Mouse (Mus musculus): Measurements from ENCODE around the gene Mrpl36. TPM values are rescaled to one million over a fixed set of nuclear protein-coding genes. Genes with fewer than 3 reads are reported as not detected.
A peak's percentile ranks its signal among the peaks of the same experiment; 100 is the strongest.

Mrpl36 gene
- polyA plus RNA-seq, 1 experiment from 2014 or later = 110 TPM

DNA sequence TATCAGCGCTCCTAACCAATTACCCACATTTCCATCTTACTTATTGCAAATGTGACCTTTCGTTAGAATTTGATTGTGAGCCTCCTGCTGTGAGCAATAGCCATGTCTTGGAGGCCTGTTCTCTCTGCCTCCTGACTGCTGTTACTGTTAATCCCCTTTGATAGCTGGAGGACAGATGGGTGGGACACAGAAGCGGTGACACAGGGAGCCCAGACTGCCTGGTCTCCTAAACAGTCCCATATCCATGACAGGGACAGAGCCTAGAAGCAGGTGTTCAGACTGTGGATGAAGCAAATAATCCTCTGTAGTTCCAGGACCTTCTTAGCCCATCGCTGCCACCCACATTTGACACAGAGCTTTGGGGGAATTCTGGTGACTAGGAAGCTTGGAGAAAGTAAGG, 21.9 kb upstream of the Mrpl36 start:
- Histone ChIP-seq H3K4me2 (no peak overlapping the region), H3K4me1 (replicated peaks) (peaks cover 10% of the 10 kb centered on the region; the same call in 1 of the 2 replicates), H3K27me3 (peaks cover 21% of the 10 kb centered on the region; the same call in 1 of the 2 replicates), H3K9me3 (no peaks in the 10 kb centered on the region), H3K36me3 (no peaks in the 10 kb centered on the region), H3K27ac (no peak overlapping the region), H3K9ac (replicated peaks) (no peak overlapping the region), H3K4me3 (replicated peaks) (no peak overlapping the region)
- no peak for ATAC-seq (ENCODE audit: insufficient number of reproducible peaks, insufficient read depth, low FRiP score, low TSS enrichment, low read depth)
- WGBS = 50% methylated on average over 4 of the region's 4 CpGs

DNA sequence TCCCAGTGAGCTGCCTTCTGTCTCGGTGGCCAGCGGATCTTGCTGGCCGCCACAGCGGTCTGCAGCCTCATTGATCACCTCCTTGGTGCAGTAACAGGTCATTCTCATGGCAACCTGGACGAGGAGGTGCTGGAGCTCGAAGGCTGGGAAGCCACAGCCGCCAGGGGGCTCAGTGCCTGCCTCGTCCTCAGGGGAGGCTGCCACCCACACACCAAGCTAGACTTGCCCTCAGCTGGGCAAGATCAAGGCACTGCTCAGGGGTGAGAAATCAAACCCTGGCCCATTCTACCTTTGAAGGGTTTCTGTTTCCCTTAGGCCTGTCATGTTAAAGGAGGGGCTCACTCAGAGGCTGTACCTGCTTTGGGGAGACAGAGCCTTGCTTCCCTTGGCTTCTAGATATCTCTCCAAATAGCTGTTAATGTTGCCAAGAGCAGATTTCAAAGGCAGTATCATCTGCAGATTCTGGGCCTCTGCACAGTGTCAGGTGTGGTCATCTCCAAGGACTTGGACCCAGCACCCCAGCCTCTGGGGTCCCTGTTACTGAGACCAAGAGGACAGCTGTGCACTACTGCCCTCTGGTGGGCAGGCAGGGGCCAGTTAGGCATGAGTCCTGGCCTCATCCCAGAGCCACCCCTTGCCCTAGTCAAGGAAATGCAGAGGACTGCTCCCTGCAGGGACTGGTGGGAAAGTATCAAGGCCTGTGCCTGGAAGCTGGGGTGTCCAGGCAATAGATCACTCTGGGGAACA, 18.0 kb upstream of the Mrpl36 start:
- peaks cover 10% of the 10 kb centered on the region; the same call in 1 of the 2 replicates for H3K4me1 ChIP-seq (replicated peaks)
- 27% methylated on average over 8 of the region's 8 CpGs for WGBS
- H3K4me2 ChIP-seq = no peak overlapping the region

DNA sequence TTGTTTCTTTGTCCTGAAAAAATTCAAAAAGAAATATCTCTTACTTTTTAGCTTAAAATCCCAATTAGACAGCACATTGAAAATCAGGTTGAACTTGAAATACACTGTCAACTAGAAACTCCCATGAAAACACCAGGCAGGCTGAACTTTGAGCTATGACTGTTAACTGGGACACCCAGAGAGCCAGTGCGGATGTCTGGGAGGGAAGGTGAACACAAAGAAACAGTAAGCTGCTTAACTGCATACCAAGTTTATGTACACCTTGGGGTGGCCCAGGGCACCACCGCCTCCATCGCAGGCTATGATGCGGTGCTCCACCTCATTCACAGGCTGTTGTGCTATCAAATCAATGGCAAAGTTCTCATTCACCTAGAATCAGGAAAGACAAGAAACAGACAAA, 8.3 kb upstream of the Mrpl36 start:
- Histone ChIP-seq H3K9me3 (peaks cover 9% of the 10 kb centered on the region), H3K4me3 (replicated peaks) (no peak overlapping the region), H3K27me3 (no peaks in the 10 kb centered on the region), H3K4me1 (replicated peaks) (no peaks in the 10 kb centered on the region), H3K9ac (replicated peaks) (no peak overlapping the region), H3K27ac (no peak overlapping the region), H3K36me3 (peaks cover 93% of the 10 kb centered on the region), H3K4me2 (no peak overlapping the region)
- no peak for ATAC-seq (ENCODE audit: insufficient number of reproducible peaks, insufficient read depth, low FRiP score, low TSS enrichment, low read depth)
- over 99% methylated on average over 4 of the region's 4 CpGs for WGBS

More for the DNA sequence above, 18.0 kb upstream of the Mrpl36 start:
- H3K9me3 ChIP-seq = no peaks in the 10 kb centered on the region
- no peak overlapping the region for H3K9ac ChIP-seq (replicated peaks)
- no peak overlapping the region for H3K4me3 ChIP-seq (replicated peaks)
- ATAC-seq (ENCODE audit: insufficient number of reproducible peaks, insufficient read depth, low FRiP score, low TSS enrichment, low read depth) = no peak
- H3K27me3 ChIP-seq = peaks cover 21% of the 10 kb centered on the region; the same call in 1 of the 2 replicates
- H3K36me3 ChIP-seq = no peaks in the 10 kb centered on the region
- H3K27ac ChIP-seq = no peak overlapping the region

DNA sequence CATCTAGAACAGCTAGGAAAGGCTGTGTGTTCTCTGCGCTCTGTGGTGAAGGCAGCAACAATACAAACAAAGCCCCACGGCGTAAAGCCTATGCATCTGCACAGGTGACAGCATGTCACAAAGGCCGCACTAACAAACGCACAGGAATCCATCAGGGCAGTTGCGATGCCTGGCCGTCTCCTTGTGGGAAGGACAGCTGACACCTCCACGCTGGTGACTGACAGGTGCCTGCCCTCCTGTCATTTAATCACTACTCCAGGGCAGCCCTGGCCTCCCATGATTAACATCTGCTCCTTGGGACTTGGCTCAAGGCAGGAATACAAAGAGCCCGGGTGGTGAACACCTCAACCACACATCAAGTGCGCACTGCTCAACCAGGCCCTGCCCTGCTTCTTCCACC, 5.7 kb upstream of the Mrpl36 start:
- peaks cover under 1% of the 10 kb centered on the region; the same call in 1 of the 2 replicates for H3K9me3 ChIP-seq
- peaks cover 89% of the 10 kb centered on the region for H3K36me3 ChIP-seq
- peaks cover 3% of the 10 kb centered on the region; the same call in 1 of the 2 replicates for H3K4me1 ChIP-seq (replicated peaks)
- H3K4me2 ChIP-seq = no peak overlapping the region
- no peak overlapping the region for H3K27ac ChIP-seq
- WGBS = 91% methylated on average over 10 of the region's 10 CpGs
- no peak for ATAC-seq (ENCODE audit: insufficient number of reproducible peaks, insufficient read depth, low FRiP score, low TSS enrichment, low read depth)
- no peak overlapping the region for H3K9ac ChIP-seq (replicated peaks)
- no peak overlapping the region for H3K4me3 ChIP-seq (replicated peaks)
- no peaks in the 10 kb centered on the region for H3K27me3 ChIP-seq

DNA sequence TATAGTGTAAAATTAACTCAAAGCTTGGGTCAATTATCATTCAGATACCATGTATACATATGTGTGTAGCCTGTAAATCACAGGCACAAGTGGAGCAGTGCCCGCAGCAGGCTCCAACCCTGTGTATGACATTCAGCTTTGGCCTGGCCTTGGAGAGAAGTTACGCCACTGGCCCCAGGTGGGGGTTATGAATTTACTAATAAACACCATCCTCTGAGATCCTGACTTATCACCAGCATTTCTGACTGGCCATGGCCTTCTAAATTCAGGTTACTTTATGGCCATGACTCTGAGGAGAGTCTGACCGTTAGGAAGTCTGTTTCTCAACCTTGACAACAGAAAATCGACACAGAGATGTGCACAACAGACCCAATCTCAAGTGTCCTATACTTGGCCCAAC, 4.9 kb upstream of the Mrpl36 start:
- Histone ChIP-seq H3K36me3 (peaks cover 81% of the 10 kb centered on the region), H3K9ac (replicated peaks) (no peak overlapping the region), H3K4me3 (replicated peaks) (no peak overlapping the region), H3K27me3 (no peaks in the 10 kb centered on the region), H3K4me2 (no peak overlapping the region), H3K4me1 (replicated peaks) (peaks cover 3% of the 10 kb centered on the region; the same call in 1 of the 2 replicates), H3K9me3 (no peaks in the 10 kb centered on the region), H3K27ac (no peak overlapping the region)
- no peak for ATAC-seq (ENCODE audit: insufficient number of reproducible peaks, insufficient read depth, low FRiP score, low TSS enrichment, low read depth)
- 95% methylated on average over 4 of the region's 4 CpGs for WGBS

DNA sequence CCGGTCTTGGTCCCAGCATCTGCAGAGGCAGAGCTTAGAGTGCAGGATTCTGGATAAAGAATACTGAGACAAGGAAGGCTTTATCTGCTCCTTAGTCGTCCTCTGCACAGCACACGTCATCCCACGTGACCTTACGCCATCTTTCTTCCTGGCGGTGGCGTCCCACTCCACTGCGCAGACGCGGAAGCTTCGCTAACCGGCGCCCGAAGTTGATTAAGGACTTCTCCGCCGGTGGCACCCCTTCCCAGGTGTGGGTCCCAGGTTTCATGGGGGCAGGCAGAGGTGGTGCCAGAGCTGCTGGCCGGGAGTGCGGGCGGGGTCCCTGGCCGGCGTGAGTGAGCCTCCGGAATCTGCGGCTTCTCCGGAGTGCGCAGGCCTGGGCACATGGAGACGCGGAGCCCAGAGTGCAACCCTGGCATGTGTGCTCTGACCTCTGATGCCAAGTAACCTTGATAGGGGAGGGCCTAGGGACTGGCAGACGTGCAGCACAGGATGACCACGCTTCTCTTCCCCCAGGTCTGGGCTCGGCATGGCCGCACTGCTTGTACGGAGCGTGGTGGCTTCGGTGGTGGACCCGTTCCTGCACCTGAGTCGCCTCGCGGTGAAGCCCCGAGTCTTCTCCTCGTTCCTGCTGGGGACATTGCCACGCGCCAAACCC, 2.7 kb downstream of the Mrpl36 start:
- Histone ChIP-seq H3K27me3 (no peaks in the 10 kb centered on the region), H3K4me3 (replicated peaks) (peak overlapping the region; percentile 76), H3K27ac (peak overlapping the region; percentile 70; the same call in 1 of the 2 replicates), H3K36me3 (peaks cover 6% of the 10 kb centered on the region; the same call in 1 of the 2 replicates), H3K4me1 (replicated peaks) (peaks cover 14% of the 10 kb centered on the region), H3K4me2 (peak overlapping the region; percentile 96), H3K9me3 (no peaks in the 10 kb centered on the region), H3K9ac (replicated peaks) (peak overlapping the region; percentile 83)
- WGBS = under 1% methylated on average over 42 of the region's 42 CpGs
- peak; percentile 61 for ATAC-seq (ENCODE audit: insufficient number of reproducible peaks, insufficient read depth, low FRiP score, low TSS enrichment, low read depth)

DNA sequence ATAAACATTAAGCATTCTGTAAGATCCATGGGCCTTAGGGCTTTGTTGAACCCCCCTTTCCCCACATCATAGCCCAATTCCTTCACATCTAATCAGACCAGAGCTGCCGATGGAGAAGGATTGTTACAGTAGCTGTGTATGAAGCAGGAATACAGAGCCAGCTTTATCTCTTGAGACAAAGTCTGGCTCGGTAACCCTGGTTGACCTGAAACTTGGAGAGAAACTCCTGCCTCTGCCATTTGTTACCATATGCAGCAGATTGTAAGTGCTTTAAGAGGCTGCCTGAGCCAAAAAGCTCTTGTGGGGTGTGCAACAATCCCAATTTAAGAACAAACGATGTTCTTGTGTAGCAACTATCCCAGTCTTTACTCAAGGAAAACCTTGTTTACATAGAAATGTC, 3.4 kb downstream of the Mrpl36 start:
- Histone ChIP-seq H3K4me3 (replicated peaks) (peak overlapping the region; percentile 76), H3K27me3 (no peaks in the 10 kb centered on the region), H3K4me2 (peak overlapping the region; percentile 96), H3K4me1 (replicated peaks) (peaks cover 14% of the 10 kb centered on the region), H3K27ac (no peak overlapping the region), H3K9me3 (no peaks in the 10 kb centered on the region), H3K36me3 (no peaks in the 10 kb centered on the region), H3K9ac (replicated peaks) (peak overlapping the region; percentile 83; the same call in 1 of the 2 replicates)
- no peak for ATAC-seq (ENCODE audit: insufficient number of reproducible peaks, insufficient read depth, low FRiP score, low TSS enrichment, low read depth)
- 72% methylated on average over 3 of the region's 3 CpGs for WGBS

DNA sequence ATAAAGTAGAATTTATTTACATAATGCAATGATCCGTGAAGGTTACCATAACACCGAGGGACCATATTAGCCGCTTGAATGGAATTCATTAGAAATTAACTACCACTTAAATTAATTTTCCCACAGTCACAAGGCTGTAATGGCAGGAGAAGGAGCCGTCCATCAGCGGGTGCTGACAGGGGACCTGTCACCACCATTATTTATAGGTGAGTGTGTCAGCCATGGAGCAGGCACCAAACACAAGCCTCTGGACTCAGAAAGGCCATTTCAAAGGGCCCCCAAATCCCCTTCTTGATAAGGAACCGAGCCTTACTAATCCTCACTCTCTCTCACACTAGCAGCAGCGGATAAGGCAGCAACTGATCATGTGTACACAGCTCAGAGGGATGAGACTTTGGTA, 8.4 kb downstream of the Mrpl36 start:
- Histone ChIP-seq H3K9ac (replicated peaks) (no peak overlapping the region), H3K27me3 (no peaks in the 10 kb centered on the region), H3K4me3 (replicated peaks) (no peak overlapping the region), H3K4me2 (no peak overlapping the region), H3K27ac (no peak overlapping the region), H3K9me3 (no peaks in the 10 kb centered on the region), H3K36me3 (no peaks in the 10 kb centered on the region), H3K4me1 (replicated peaks) (peaks cover 6% of the 10 kb centered on the region)
- no peak for ATAC-seq (ENCODE audit: insufficient number of reproducible peaks, insufficient read depth, low FRiP score, low TSS enrichment, low read depth)
- 26% methylated on average over 7 of the region's 7 CpGs for WGBS

DNA sequence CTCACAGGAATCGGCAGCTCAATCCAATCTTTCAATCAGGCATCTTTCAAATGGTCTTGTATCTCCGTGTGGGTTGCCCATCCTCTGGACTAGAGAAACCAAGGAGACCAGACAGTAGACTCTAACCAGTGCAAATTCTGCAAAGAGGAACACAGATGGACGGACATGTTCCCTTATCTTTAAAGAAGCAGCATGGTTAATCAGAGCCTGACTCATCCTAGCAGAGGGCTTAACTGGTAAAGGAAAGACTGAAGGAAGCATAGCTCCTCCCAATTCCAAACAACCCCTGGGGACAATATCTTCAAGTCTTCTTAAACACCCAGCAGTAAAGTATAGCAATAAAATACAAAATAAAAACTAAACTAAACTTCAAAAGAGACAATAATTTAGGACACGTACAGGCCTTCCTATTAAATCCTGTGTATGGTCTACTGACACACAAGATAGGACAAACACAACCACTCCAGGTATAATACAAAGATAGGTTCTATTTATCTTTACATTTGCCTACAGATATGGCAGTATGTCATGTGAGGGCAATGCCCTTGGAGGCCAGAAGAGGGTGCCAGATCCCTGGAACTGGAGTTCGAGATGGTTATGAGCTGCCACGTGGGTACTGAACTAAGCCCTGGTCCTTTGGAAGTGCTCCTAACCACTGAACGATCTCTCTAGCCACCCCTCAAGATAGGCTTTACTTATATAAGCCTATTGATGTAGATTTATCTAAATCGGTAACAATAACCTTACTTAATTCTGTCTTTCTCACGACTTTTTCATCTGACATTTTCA, 17.0 kb downstream of the Mrpl36 start:
- 0 out of 2 replicates have a peak, but pooled peaks cover 6% of the 10 kb centered on the region for H3K4me1 ChIP-seq (replicated peaks)
- H3K27ac ChIP-seq = no peak overlapping the region
- no peaks in the 10 kb centered on the region for H3K9me3 ChIP-seq
- no peak overlapping the region for H3K9ac ChIP-seq (replicated peaks)
- ATAC-seq (ENCODE audit: insufficient number of reproducible peaks, insufficient read depth, low FRiP score, low TSS enrichment, low read depth) = no peak
- no peak overlapping the region for H3K4me3 ChIP-seq (replicated peaks)
- no peaks in the 10 kb centered on the region for H3K36me3 ChIP-seq
- no peaks in the 10 kb centered on the region; the same call in 1 of the 2 replicates for H3K27me3 ChIP-seq
- H3K4me2 ChIP-seq = no peak overlapping the region
- WGBS = 74% methylated on average over 9 of the region's 9 CpGs

DNA sequence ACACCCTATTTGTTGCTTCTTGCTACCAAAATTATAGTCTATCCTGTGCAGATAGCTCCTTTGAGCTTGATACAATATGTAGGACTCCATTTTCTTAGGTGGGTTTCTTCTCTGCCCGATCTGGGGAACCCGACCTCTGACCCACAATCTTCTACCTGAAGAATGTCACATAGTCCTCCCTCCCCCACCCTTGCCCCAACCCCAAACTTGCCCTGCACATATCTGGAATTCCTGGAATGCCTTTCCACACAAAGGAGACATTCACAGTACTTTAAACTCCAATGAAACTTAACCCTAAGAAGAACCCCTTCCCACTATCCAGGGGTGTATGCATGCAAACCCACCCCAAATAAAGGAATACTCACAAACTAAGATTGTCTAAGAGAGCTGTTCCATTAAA, 17.8 kb downstream of the Mrpl36 start:
- Histone ChIP-seq H3K9ac (replicated peaks) (no peak overlapping the region), H3K27ac (no peak overlapping the region), H3K4me3 (replicated peaks) (no peak overlapping the region), H3K4me1 (replicated peaks) (0 out of 2 replicates have a peak, but pooled peaks cover 5% of the 10 kb centered on the region), H3K36me3 (no peaks in the 10 kb centered on the region), H3K4me2 (no peak overlapping the region), H3K9me3 (no peaks in the 10 kb centered on the region), H3K27me3 (no peaks in the 10 kb centered on the region; the same call in 1 of the 2 replicates)
- WGBS = 41% methylated on average over 2 of the region's 2 CpGs
- peak; percentile 50; the same call in 1 of the 2 replicates for ATAC-seq (ENCODE audit: insufficient number of reproducible peaks, insufficient read depth, low FRiP score, low TSS enrichment, low read depth)

DNA sequence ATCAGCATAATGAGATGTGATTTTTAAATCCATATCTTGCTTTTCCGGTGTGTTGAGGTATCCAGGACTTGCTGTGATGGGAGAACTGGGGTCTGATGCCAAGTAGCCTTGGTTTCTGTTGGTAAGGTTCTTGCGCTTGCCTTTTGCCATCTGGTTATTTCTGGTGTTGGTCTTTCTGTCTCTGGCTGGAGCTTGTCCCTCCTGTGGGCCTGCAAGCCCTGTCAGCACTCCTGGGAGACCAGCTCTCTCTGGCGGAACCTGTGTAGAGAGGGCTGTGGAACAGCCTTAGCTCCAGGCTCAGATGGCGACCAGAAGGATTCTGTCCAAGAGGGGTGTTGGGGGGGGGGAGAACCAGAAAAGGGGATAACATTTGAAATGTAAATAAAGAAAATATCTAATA, 18.4 kb downstream of the Mrpl36 start:
- 77% methylated on average over 4 of the region's 4 CpGs for WGBS
- no peak overlapping the region for H3K4me3 ChIP-seq (replicated peaks)
- 0 out of 2 replicates have a peak, but pooled peaks cover 1% of the 10 kb centered on the region for H3K4me1 ChIP-seq (replicated peaks)
- no peaks in the 10 kb centered on the region; the same call in 1 of the 2 replicates for H3K27me3 ChIP-seq
- no peak overlapping the region for H3K4me2 ChIP-seq
- H3K9me3 ChIP-seq = no peaks in the 10 kb centered on the region
- no peaks in the 10 kb centered on the region for H3K36me3 ChIP-seq
- ATAC-seq (ENCODE audit: insufficient number of reproducible peaks, insufficient read depth, low FRiP score, low TSS enrichment, low read depth) = no peak
- H3K27ac ChIP-seq = no peak overlapping the region
- no peak overlapping the region for H3K9ac ChIP-seq (replicated peaks)

Measured in limb, embryonic 12.5 days (tissue).